Mouse (Mus musculus) hindbrain, embryonic 13.5 days (tissue): ENCODE results near the gene 5730596B20Rik. TPM values are rescaled to one million over a fixed set of nuclear protein-coding genes. Genes with fewer than 3 reads are reported as not detected.
A peak's percentile ranks its signal among the peaks of the same experiment; 100 is the strongest.

Source experiments
- ATAC-seq: fragments of 200-750 bp; cut with Nextera tagmentation; 2 replicates; pipeline ENCODE4 v1.8.0; 2017; ENCODE audit warnings: moderate TSS enrichment; ENCODE audit not compliant: low FRiP score
- H3K27ac ChIP-seq: fragments of 300-500 bp; sonication (generic); 2 replicates; pipeline ENCODE4 v1.5.1; 2015; ENCODE audit warnings: inconsistent platforms, mild to moderate bottlenecking, moderate library complexity
- H3K27me3 ChIP-seq: fragments of 300-500 bp; sonication (generic); 2 replicates; pipeline ENCODE4 v1.6.1; 2015; ENCODE audit warnings: mild to moderate bottlenecking, inconsistent platforms
- H3K36me3 ChIP-seq: fragments of 300-500 bp; sonication (generic); 2 replicates; pipeline ENCODE4 v1.6.1; 2015; ENCODE audit warnings: mild to moderate bottlenecking, inconsistent platforms
- H3K4me1 ChIP-seq: fragments of 300-500 bp; sonication (generic); replicated peaks from 2 replicates; pipeline ENCODE4 v1.6.1; 2015; ENCODE audit warnings: inconsistent platforms
- H3K4me2 ChIP-seq: fragments of 300-500 bp; sonication (generic); 2 replicates; pipeline ENCODE4 v1.6.1; 2015; ENCODE audit warnings: inconsistent platforms, mild to moderate bottlenecking, moderate library complexity
- H3K4me3 ChIP-seq: fragments of 300-500 bp; sonication (generic); 2 replicates; pipeline ENCODE4 v1.5.1; 2015; ENCODE audit warnings: mild to moderate bottlenecking, inconsistent platforms
- H3K9ac ChIP-seq: fragments of 300-500 bp; sonication (generic); 2 replicates; pipeline ENCODE4 v1.6.1; 2015; ENCODE audit warnings: mild to moderate bottlenecking, inconsistent platforms
- H3K9me3 ChIP-seq: fragments of 300-500 bp; sonication (generic); 2 replicates; pipeline ENCODE4 v1.6.1; 2016; ENCODE audit warnings: inconsistent platforms
- WGBS: fragments of 180-500 bp; shearing (Covaris S2); methylation state at CpG from one replicate; pipeline ENCODE4 v1.1.7; 2015; 5-methylcytosine and 5-hydroxymethylcytosine counted together
- polyA plus RNA-seq: library from polyadenylated mRNA; unstranded; fragments of >200 nt; fragmentation: Nextera tagmentation; extraction: Ambion mirVana; gene quantifications from 2 replicates; pipeline ENCODE4 v1.2.1, GENCODE M21; 2015

The 5730596B20Rik gene
- polyA plus RNA-seq, 1 experiment from 2014 or later = 8.3 TPM

DNA sequence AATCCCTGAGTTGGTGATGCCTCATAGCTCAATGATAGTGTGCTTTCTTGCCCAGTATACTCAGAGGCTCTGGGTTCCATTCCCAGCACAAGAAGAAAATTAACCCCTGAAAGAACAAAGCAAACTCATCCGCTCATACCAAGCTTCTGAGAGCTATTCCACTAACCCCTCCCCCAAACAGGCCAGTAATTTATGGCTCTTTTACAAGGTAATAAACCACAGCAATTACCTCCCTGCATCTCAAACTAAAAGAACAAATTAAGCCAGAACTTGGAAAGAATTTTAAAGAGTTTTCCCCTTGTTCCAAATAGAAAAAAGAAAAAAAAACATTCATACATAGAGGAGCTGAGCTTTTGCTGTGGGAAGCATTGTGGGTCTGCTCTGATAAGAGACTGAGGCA is 5.5 kb downstream of the 5730596B20Rik start:
- H3K4me3 ChIP-seq = peak overlapping the region; percentile 70
- H3K4me2 ChIP-seq = peak overlapping the region; percentile 88
- peaks cover 91% of the 10 kb centered on the region for H3K27me3 ChIP-seq
- peak overlapping the region; percentile 99 for H3K27ac ChIP-seq
- H3K9ac ChIP-seq = peak overlapping the region; percentile 97
- H3K36me3 ChIP-seq = no peaks in the 10 kb centered on the region
- WGBS = 18% methylated on average over 1 of the region's 1 CpGs
- no peak for ATAC-seq
- peaks cover 64% of the 10 kb centered on the region for H3K4me1 ChIP-seq
- no peaks in the 10 kb centered on the region for H3K9me3 ChIP-seq

DNA sequence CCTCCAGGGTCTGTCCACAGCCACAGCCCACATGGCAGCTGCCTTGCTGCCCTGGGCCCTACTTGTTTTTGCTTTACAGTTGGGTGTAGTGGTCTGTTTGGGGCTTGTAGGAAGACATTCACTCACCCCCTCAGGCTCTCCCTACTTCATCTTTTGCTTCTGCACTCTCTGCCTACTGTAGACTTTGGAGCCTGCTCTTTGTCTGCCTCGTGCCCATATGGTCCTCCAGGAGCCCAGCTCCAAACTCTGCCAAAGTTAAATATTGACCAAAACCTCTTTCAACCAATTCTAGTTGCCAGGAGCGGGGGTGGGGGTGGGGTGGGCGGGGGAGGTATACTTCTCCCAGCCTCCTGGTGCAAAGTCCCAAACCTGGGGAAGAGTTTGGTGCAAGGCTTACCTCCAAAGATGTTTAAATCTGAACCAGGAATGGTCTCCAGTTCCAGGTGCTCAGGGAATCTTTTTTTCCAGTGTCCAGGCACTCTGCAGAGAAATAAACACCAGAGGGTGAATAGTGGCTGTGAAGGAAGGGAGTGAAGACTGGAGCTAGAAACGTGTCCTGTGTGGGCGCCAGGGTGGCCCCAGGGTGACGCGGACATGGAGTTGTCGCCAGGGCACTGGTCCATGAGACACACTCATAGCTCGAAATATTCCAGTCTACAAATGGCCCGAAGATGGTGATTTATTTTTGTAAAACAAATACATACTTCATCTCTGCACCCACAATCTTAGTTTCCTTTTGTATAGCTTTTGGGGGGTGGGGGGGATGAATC is 6.2 kb downstream of the 5730596B20Rik start:
- H3K27me3 ChIP-seq = peaks cover 97% of the 10 kb centered on the region
- peak overlapping the region; percentile 71 for H3K9ac ChIP-seq
- H3K9me3 ChIP-seq = no peaks in the 10 kb centered on the region
- peak overlapping the region; percentile 99 for H3K27ac ChIP-seq
- peak overlapping the region; percentile 70 for H3K4me3 ChIP-seq
- H3K4me1 ChIP-seq = peaks cover 70% of the 10 kb centered on the region
- no peaks in the 10 kb centered on the region for H3K36me3 ChIP-seq
- WGBS = 11% methylated on average over 10 of the region's 10 CpGs
- peak overlapping the region; percentile 88 for H3K4me2 ChIP-seq
- no peak for ATAC-seq

DNA sequence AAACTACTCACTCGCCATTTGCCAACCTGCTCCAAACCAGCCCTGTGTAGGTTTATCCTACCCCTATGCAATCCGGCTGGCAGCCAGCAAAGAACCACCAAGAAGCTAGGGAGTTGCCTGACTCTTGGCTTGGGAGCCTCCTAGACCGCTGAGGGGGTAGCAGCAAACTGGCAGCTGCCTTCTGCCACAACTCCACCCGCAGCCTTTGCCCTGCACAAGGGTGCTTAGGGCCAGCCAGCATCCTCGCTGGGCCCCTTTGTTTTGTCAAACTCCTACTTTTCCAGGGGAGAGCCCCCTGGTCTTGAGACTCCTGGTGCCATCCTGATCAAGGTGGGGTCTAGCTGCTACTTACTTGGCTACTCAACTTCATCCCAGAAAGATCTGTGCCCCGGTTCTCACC is 7.4 kb downstream of the 5730596B20Rik start:
- Histone ChIP-seq H3K4me1 (peaks cover 78% of the 10 kb centered on the region), H3K9me3 (no peaks in the 10 kb centered on the region), H3K36me3 (no peaks in the 10 kb centered on the region), H3K27ac (peak overlapping the region; percentile 99), H3K4me2 (peak overlapping the region; percentile 88), H3K27me3 (peaks cover 97% of the 10 kb centered on the region), H3K9ac (peak overlapping the region; percentile 71), H3K4me3 (peak overlapping the region; percentile 70)
- WGBS = 5% methylated on average over 6 of the region's 6 CpGs
- ATAC-seq = no peak

GRCm38 (mm10) chr6:52185222-52185621 is 7.9 kb downstream of the 5730596B20Rik start:
- Histone ChIP-seq H3K27me3 (peaks cover 97% of the 10 kb centered on the region), H3K27ac (peak overlapping the region; percentile 99), H3K9ac (peak overlapping the region; percentile 71), H3K4me3 (peak overlapping the region; percentile 70), H3K9me3 (no peaks in the 10 kb centered on the region), H3K36me3 (no peaks in the 10 kb centered on the region), H3K4me1 (peaks cover 77% of the 10 kb centered on the region), H3K4me2 (peak overlapping the region; percentile 88)
- ATAC-seq = no peak
- WGBS = 1% methylated on average over 19 of the region's 19 CpGs

DNA sequence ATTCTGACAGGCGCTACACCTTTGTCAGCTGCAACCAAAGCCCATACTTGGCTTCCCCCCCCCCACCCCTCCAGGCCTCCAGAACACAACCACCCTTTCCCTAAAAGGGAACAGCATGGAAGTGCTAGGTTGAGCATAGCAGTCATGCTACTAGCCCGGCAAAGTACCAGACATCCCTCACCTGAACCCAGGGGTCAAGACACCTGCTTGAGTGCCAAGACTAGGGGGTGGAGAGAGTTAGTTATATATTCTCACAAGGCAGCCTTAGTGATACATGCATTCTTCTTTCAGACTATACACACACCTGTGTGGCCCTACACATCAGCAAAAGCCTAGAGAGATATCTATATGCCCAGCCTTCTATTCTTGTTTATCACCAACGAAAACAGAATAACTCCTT is 8.5 kb downstream of the 5730596B20Rik start:
- peak overlapping the region; percentile 88 for H3K4me2 ChIP-seq

DNA sequence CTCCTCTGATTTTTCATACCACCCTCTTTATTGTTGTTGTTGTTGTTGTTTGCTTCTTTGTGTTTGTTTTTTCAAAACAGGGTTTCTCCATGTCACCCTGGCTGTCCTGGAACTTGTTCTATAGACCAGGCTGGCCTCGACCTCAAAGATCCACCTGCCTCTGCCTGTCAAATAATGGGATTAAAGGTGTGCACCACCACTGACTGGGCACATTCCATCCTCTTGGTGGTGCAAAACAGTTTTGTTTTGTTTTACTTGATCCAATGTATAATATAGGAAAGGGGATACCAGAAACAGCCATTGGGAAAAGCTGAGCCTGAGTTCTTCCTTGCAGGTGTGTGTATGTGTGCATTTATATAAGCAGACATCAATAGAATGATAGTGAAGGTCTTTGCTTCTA is 9.2 kb downstream of the 5730596B20Rik start:
- peak overlapping the region; percentile 99 for H3K27ac ChIP-seq
- peak overlapping the region; percentile 64 for H3K4me2 ChIP-seq
- H3K4me3 ChIP-seq = 0 out of 2 replicates have a peak overlapping the region, but pooled peaks have one; percentile 60
- H3K9ac ChIP-seq = peak overlapping the region; percentile 95
- H3K9me3 ChIP-seq = no peaks in the 10 kb centered on the region
- peaks cover 97% of the 10 kb centered on the region for H3K27me3 ChIP-seq
- WGBS = 29% methylated on average over 1 of the region's 1 CpGs
- H3K36me3 ChIP-seq = no peaks in the 10 kb centered on the region
- ATAC-seq = no peak
- peaks cover 69% of the 10 kb centered on the region for H3K4me1 ChIP-seq

More for the DNA sequence above, 8.5 kb downstream of the 5730596B20Rik start:
- H3K9ac ChIP-seq = peak overlapping the region; percentile 71
- no peaks in the 10 kb centered on the region for H3K9me3 ChIP-seq
- H3K27me3 ChIP-seq = peaks cover 97% of the 10 kb centered on the region
- H3K4me1 ChIP-seq = peaks cover 71% of the 10 kb centered on the region
- no peak for ATAC-seq
- 15% methylated on average over 3 of the region's 3 CpGs for WGBS
- no peaks in the 10 kb centered on the region for H3K36me3 ChIP-seq
- peak overlapping the region; percentile 99 for H3K27ac ChIP-seq
- peak overlapping the region; percentile 70 for H3K4me3 ChIP-seq

- H3K27me3 ChIP-seq = peaks cover 95% of the 10 kb centered on the region
- WGBS = 9% methylated on average over 5 of the region's 5 CpGs
These were observed 11.9 kb downstream of the 5730596B20Rik start for GRCm38 (mm10) chr6:52189172-52189591.

DNA sequence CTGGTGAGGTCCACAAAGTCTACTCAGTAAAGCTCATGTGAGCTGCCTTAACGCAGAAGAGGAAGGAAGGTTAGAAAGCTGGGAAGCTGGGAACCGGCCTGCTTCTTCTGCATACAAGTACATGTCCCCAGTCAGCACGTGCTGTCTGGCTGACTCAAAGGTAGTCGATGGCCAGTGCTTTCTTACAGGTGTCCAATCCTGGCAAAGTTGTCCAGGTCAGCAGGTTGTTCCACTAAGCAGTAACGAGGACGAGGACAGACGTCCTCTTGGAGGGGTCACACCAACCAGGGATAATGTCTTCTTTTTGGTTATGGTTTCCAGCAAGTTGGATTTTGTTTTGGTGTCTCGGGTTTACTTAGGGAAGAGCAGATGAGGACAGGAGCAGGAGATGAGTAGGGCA is 12.6 kb downstream of the 5730596B20Rik start:
- Histone ChIP-seq H3K27me3 (peaks cover 95% of the 10 kb centered on the region), H3K27ac (peak overlapping the region; percentile 99), H3K9me3 (no peaks in the 10 kb centered on the region), H3K4me3 (peak overlapping the region; percentile 60), H3K4me2 (peak overlapping the region; percentile 64), H3K9ac (peak overlapping the region; percentile 95), H3K36me3 (no peaks in the 10 kb centered on the region), H3K4me1 (peaks cover 51% of the 10 kb centered on the region)
- 7% methylated on average over 8 of the region's 8 CpGs for WGBS
- ATAC-seq = no peak

More at GRCm38 (mm10) chr6:52189172-52189591, 11.9 kb downstream of the 5730596B20Rik start:
- Histone ChIP-seq H3K27ac (peak overlapping the region; percentile 99), H3K4me1 (peaks cover 54% of the 10 kb centered on the region), H3K36me3 (no peaks in the 10 kb centered on the region), H3K9ac (peak overlapping the region; percentile 95), H3K9me3 (no peaks in the 10 kb centered on the region), H3K4me3 (peak overlapping the region; percentile 60), H3K4me2 (peak overlapping the region; percentile 64)
- no peak for ATAC-seq

DNA sequence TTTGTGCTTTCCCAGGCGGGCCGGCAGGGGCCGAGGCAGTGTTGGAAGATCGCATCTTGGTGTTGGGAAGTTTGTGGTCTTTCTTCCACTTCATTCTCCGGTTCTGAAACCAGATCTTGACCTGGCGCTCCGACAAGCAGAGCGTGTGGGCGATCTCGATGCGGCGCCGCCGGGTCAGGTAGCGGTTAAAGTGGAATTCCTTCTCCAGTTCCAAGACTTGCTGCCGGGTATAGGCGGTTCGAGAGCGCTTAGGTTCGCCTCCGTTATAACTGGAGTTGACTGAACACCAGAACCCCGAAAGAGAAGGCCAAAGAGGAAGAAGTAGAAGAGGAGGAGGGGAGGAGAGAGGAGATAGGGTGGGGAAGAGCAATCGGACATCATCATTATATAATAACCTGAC is 13.1 kb downstream of the 5730596B20Rik start:
- Histone ChIP-seq H3K9me3 (no peaks in the 10 kb centered on the region), H3K36me3 (no peaks in the 10 kb centered on the region), H3K4me3 (peak overlapping the region; percentile 60), H3K4me2 (peak overlapping the region; percentile 64), H3K4me1 (peaks cover 49% of the 10 kb centered on the region), H3K27ac (peak overlapping the region; percentile 99), H3K27me3 (peaks cover 95% of the 10 kb centered on the region), H3K9ac (peak overlapping the region; percentile 95)
- WGBS = 3% methylated on average over 23 of the region's 23 CpGs
- no peak for ATAC-seq

- Histone ChIP-seq H3K27me3 (peaks cover 94% of the 10 kb centered on the region), H3K27ac (peak within 1 kb of the TSS; percentile 99), H3K9ac (peak within 1 kb of the TSS; percentile 95), H3K9me3 (no peaks in the 10 kb centered on the region), H3K36me3 (no peaks in the 10 kb centered on the region), H3K4me3 (peak within 1 kb of the TSS; percentile 60), H3K4me2 (peak within 1 kb of the TSS; percentile 64), H3K4me1 (peaks cover 49% of the 10 kb centered on the region)
- under 1% methylated on average over 55 of the region's 102 CpGs for WGBS
- ATAC-seq = peak; percentile 33; the same call in 1 of the 2 replicates
These were observed 13.9 kb downstream of the 5730596B20Rik start, which contains the start of gene Hoxa4 for GRCm38 (mm10) chr6:52190906-52191810. TSS of gene Hoxa4 (minus strand) at chr6:52191753.

DNA sequence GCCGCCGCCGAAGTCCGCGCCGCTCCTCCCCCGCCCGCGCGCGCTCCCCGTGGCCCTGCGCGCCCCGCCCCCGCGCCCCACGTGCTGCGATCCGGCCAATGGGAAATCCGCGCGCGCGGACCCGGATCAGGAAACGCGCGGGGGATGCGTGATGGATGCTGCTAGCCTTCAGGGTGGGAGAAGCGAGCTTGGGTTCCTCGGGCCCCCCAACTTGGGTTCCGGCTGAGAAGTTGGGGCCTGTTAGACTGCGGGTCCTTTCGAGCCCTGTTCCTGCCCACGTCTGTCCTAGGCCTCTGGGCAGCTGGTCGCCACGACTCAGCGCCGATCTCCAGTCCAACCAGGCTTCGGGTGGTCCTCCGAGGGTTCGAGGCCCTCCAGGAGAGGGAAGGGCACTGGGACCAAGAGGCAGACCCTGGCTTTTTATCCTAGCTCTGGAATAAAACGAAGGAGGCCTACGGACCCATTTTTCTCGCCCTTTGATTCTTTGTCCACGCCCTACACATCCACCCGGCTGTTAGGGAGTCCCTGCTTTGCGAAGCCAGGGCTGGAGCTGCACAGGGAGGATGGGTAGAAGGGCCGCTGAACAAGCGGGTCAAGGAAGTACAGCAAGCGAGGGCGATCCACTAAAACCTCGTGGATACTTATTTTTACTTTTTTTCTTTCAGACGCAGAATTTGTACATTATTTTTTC is 14.7 kb downstream of the 5730596B20Rik start:
- H3K36me3 ChIP-seq = no peaks in the 10 kb centered on the region
- no peaks in the 10 kb centered on the region for H3K9me3 ChIP-seq
- peak overlapping the region; percentile 74 for H3K9ac ChIP-seq
- H3K4me2 ChIP-seq = peak overlapping the region; percentile 64
- H3K4me1 ChIP-seq = peaks cover 47% of the 10 kb centered on the region
- peaks cover 94% of the 10 kb centered on the region for H3K27me3 ChIP-seq
- peak overlapping the region; percentile 96 for H3K27ac ChIP-seq
- H3K4me3 ChIP-seq = peak overlapping the region; percentile 60
- ATAC-seq = peak; percentile 74
- WGBS = under 1% methylated on average over 35 of the region's 55 CpGs
